ENCODE assay signal across 19 mouse cellular contexts in the genomic region with DNA sequence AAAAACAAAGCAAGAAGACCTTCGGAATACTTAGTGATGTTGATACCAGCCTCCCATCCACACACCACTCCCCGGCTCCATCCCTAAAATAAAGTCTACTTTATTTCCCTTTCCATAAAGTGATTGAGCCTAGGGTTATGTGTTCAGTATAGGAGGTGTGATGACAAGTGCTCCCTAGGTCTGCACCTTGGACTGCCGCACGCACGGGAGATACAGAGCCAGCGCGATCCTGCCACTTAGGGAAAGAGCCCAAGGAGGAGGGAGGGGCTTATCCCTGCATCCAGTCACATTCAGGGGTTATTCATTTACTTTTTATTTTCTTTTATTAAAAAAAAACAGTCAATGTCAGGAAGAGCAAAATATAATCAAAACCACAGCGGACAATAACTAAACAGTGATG. TPM values are rescaled to one million over a fixed set of nuclear protein-coding genes. Genes with fewer than 3 reads are reported as not detected.
"Had no signal": no experiment of that assay in that cellular context is flagged by ENCODE, and none has a peak within 500 bp of the region (broad histone marks: within the 10 kb centered on the region; RNA-seq: fewer than 3 reads in every experiment).

No protein-coding gene starts in this region.

- H3K9me3 ChIP-seq: limb, embryonic 10.5 days; limb, embryonic 13.5 days; liver, embryonic 12.5 days; liver, embryonic 15.5 days; midbrain, embryonic 12.5 days; midbrain, embryonic 15.5 days; neural tube, embryonic 12.5 days; neural tube, embryonic 15.5 days had no signal

- H3K9ac ChIP-seq: limb, embryonic 13.5 days; liver, embryonic 12.5 days; liver, embryonic 15.5 days; midbrain, embryonic 12.5 days; midbrain, embryonic 15.5 days; neural tube, embryonic 12.5 days; neural tube, embryonic 15.5 days had no signal

- H3K4me2 ChIP-seq: limb, embryonic 13.5 days; liver, embryonic 12.5 days; liver, embryonic 15.5 days; midbrain, embryonic 12.5 days; midbrain, embryonic 15.5 days; neural tube, embryonic 12.5 days; neural tube, embryonic 15.5 days had no signal

- H3K4me3 ChIP-seq: layer of hippocampus, adult 2 months; limb, embryonic 10.5 days; limb, embryonic 13.5 days; liver, embryonic 12.5 days; liver, embryonic 15.5 days; midbrain, embryonic 12.5 days; midbrain, embryonic 15.5 days; neural tube, embryonic 12.5 days; neural tube, embryonic 15.5 days had no signal

- ATAC-seq: liver, embryonic 12.5 days; midbrain, embryonic 15.5 days had no signal

- H3K27ac ChIP-seq: limb, embryonic 10.5 days; limb, embryonic 13.5 days; liver, embryonic 12.5 days; liver, embryonic 15.5 days; macrophage; midbrain, embryonic 12.5 days; midbrain, embryonic 15.5 days; neural tube, embryonic 12.5 days; neural tube, embryonic 15.5 days had no signal

- H3K27me3 ChIP-seq: limb, embryonic 13.5 days; liver, embryonic 12.5 days; liver, embryonic 15.5 days; midbrain, embryonic 12.5 days; midbrain, embryonic 15.5 days; neural tube, embryonic 12.5 days; neural tube, embryonic 15.5 days had no signal

- H3K4me1 ChIP-seq: limb, embryonic 10.5 days; limb, embryonic 13.5 days; liver, embryonic 15.5 days; midbrain, embryonic 12.5 days; midbrain, embryonic 15.5 days; neural tube, embryonic 12.5 days; neural tube, embryonic 15.5 days had no signal

- DNase-seq: kidney, adult 18-20 months; layer of hippocampus, adult 9-11 months; liver; lung, adult 2 months; right cerebral cortex, adult 18-20 months; right cerebral cortex, postnatal 14 days; right cerebral cortex, postnatal 4 days had no signal

RNA-seq across cellular contexts. Expression of a gene that starts 34.0 kb away (rescaled TPM):
- polyA plus RNA-seq: large intestine, adult 2 months; limb, embryonic 10.5 days; limb, embryonic 13.5 days; liver, embryonic 12.5 days; liver, embryonic 15.5 days; lung, adult 2 months; macrophage; midbrain, embryonic 15.5 days; neural tube, embryonic 12.5 days; neural tube, embryonic 15.5 days; stomach, embryonic 14.5 days had no signal
